ENCODE assay signal across 12 mouse cellular contexts in the genomic region with DNA sequence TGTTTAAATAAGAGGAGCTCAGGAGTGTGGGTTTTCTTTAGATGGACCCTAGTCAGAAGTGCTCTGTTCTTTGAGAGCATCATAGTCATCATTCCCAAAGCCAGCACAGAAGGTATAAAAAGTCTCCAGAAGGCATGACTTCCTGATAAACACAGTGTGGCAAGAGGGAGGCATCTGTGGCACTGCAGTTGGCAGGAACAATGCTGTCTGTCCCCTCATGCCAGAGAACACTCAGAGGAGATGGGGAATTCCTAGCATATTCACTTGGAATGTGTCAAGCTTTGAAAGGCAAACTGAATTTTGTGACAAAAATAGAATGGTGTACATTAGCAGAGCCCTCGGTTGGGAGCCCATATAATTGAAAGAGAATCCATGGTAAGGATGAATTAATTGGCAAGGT.
DNase-seq lines count a peak whose midpoint lies in the region; ATAC-seq and TF ChIP-seq lines count a peak whose summit lies in the region.
"Had no signal": no experiment of that assay in that cellular context is flagged by ENCODE, and none has a peak within 500 bp of the region (broad histone marks: within the 10 kb centered on the region; RNA-seq: fewer than 3 reads in every experiment).

No protein-coding gene starts in this region.

- no peak overlapping the region for H3K9ac ChIP-seq in heart, adult 2 months (ENCODE audit: low read depth, low read length)
- no peak overlapping the region for H3K9ac ChIP-seq in midbrain, embryonic 11.5 days (ENCODE audit: low read length)
- H3K9ac ChIP-seq: hindbrain, embryonic 15.5 days; limb, embryonic 15.5 days had no signal

- no peak for ATAC-seq in megakaryocyte, adult 5-6 weeks (ENCODE audit: poor library complexity, severe bottlenecking)
- no peak for ATAC-seq in midbrain, embryonic 11.5 days (ENCODE audit: low FRiP score)

- H3K27me3 ChIP-seq in heart, adult 2 months (ENCODE audit: control insufficient read depth, insufficient read depth, low read length) = no peaks in the 10 kb centered on the region
- H3K27me3 ChIP-seq in midbrain, embryonic 11.5 days (ENCODE audit: control insufficient read depth, insufficient read depth, low read length) = no peaks in the 10 kb centered on the region
- H3K27me3 ChIP-seq: hindbrain, embryonic 15.5 days; limb, embryonic 15.5 days had no signal

- H3K4me1 ChIP-seq in heart, adult 2 months (ENCODE audit: control insufficient read depth, insufficient read depth, low read length) = no peaks in the 10 kb centered on the region; the same call in 1 of the 2 replicates
- no peaks in the 10 kb centered on the region for H3K4me1 ChIP-seq in midbrain, embryonic 11.5 days (ENCODE audit: control insufficient read depth, insufficient read depth, low read length)
- H3K4me1 ChIP-seq: hindbrain, embryonic 15.5 days had no signal

- no peak for TF ChIP-seq CTCF in heart, adult 2 months (IDR thresholded peaks at IDR 0.05)

- H3K27ac ChIP-seq in heart, adult 2 months = no peak overlapping the region
- no peak overlapping the region for H3K27ac ChIP-seq in midbrain, embryonic 11.5 days (ENCODE audit: low read depth, low read length)
- H3K27ac ChIP-seq: hindbrain, embryonic 15.5 days; kidney, postnatal 0 days; limb, embryonic 15.5 days had no signal

- intact Hi-C loops in heart, adult 2 months (cut with DNase I) = loop anchor here (5.0 kb wide), 1 partner anchor 801 kb away; no protein-coding TSS in a partner anchor

- no peak for TF ChIP-seq EP300 in heart, adult 2 months (IDR thresholded peaks at IDR 0.05; ENCODE audit: insufficient read depth, low read depth, low read length)

- H3K36me3 ChIP-seq in heart, adult 2 months (ENCODE audit: control insufficient read depth, insufficient read depth, low read length) = no peaks in the 10 kb centered on the region
- no peaks in the 10 kb centered on the region for H3K36me3 ChIP-seq in midbrain, embryonic 11.5 days (ENCODE audit: control insufficient read depth, insufficient read depth, low read length)
- H3K36me3 ChIP-seq: hindbrain, embryonic 15.5 days; limb, embryonic 15.5 days had no signal

- peak; percentile 71 for DNase-seq in heart, adult 11 months
- no peak for DNase-seq in heart, adult 2 months
- DNase-seq in right cerebral cortex, postnatal 4 days = peak; percentile 11
- DNase-seq in right cerebral cortex, postnatal 36 days (ENCODE audit: low spot score in 2 of 2) = no peak
- DNase-seq in layer of hippocampus, adult 9-10 months (ENCODE audit: low spot score) = peak; percentile 33
- no peak for DNase-seq in embryo, embryonic 10 days (ENCODE audit: low spot score)
- DNase-seq in midbrain, embryonic 11.5 days (ENCODE audit: low spot score, missing footprints) = no peak
- DNase-seq: lung, postnatal 36 days had no signal

- no peaks in the 10 kb centered on the region for H3K9me3 ChIP-seq in midbrain, embryonic 11.5 days (ENCODE audit: control insufficient read depth, low read length)
- H3K9me3 ChIP-seq: hindbrain, embryonic 15.5 days; limb, embryonic 15.5 days had no signal

- no peaks in the 10 kb centered on the region for H3K79me2 ChIP-seq in heart, adult 2 months (replicated peaks; ENCODE audit: control insufficient read depth, insufficient read depth, low read length)

- TF ChIP-seq POLR2A in heart, adult 2 months (IDR thresholded peaks at IDR 0.05; ENCODE audit: insufficient read depth, low read depth, low read length) = no peak

- no peak overlapping the region for H3K4me2 ChIP-seq in midbrain, embryonic 11.5 days
- H3K4me2 ChIP-seq: hindbrain, embryonic 15.5 days; limb, embryonic 15.5 days had no signal

- H3K4me3 ChIP-seq in heart, adult 2 months = no peak overlapping the region
- no peak overlapping the region for H3K4me3 ChIP-seq in midbrain, embryonic 11.5 days (ENCODE audit: low read depth, low read length)
- H3K4me3 ChIP-seq: hindbrain, embryonic 15.5 days; limb, embryonic 15.5 days had no signal

- 27% methylated on average over 1 of the region's 1 CpGs for WGBS in heart, adult 2 months
- 76% methylated on average over 1 of the region's 1 CpGs for WGBS in midbrain, embryonic 11.5 days

Comparison
In these comparisons a context has a peak if more than half of its experiments do, and no peak if none do; other contexts are left out.
1. DNase-seq: peak in heart, adult 11 months (single experiment), right cerebral cortex, postnatal 4 days (single experiment) and layer of hippocampus, adult 9-10 months (single experiment); none in heart, adult 2 months (0 of 2), right cerebral cortex, postnatal 36 days (0 of 2), embryo, embryonic 10 days (single experiment) and midbrain, embryonic 11.5 days (single experiment).